Mouse (Mus musculus) cerebellum, adult 2 months (tissue): ENCODE measurements around the gene Gng7.

ENCODE experiments used
- CTCF ChIP-seq: fragments of 200-500 bp; IDR thresholded peaks from 2 replicates; pipeline ENCODE4 v1.5.1; 2011; ENCODE audit warnings: low read depth, mild to moderate bottlenecking, control low read depth, low read length, moderate library complexity, borderline replicate concordance; ENCODE audit not compliant: insufficient read depth
- POLR2A ChIP-seq: fragments of 200-500 bp; IDR thresholded peaks from 2 replicates; pipeline ENCODE4 v1.6.1; 2011; ENCODE audit warnings: low read length, control low read depth, borderline replicate concordance; ENCODE audit not compliant: insufficient read depth

- TF ChIP-seq CTCF, result no peak
- TF ChIP-seq POLR2A, result no peak
These were observed 80.4 kb downstream of the Gng7 start for GRCm38 (mm10) chr10:80934136-80934985.
